Mouse (Mus musculus): ENCODE data around the gene Cfap298.

- TF ChIP-seq CTCF (IDR thresholded peaks at IDR 0.05; ENCODE audit: insufficient read depth, low read length) (no peak), POLR2A (IDR thresholded peaks at IDR 0.05; ENCODE audit: borderline replicate concordance, extremely low read depth, low read depth, low read length) (no peak)
Measured at GRCm38 (mm10) chr16:90963231-90963630, 28.3 kb upstream of the Cfap298 start.
